Mouse (Mus musculus): ENCODE measurements around the gene Zfp207. TPM values are rescaled to one million over a fixed set of nuclear protein-coding genes. Genes with fewer than 3 reads are reported as not detected.

The Zfp207 gene
- polyA plus RNA-seq, 1 experiment from 2014 or later: 110 TPM

GRCm38 (mm10) chr11:80449859-80450258, 66.8 kb downstream of the Zfp207 start:
- peak; percentile 22; the same call in 1 of the 2 replicates for TF ChIP-seq CTCF (IDR thresholded peaks at IDR 0.05; ENCODE audit: low read depth)
- no peak for TF ChIP-seq EP300 (optimal IDR thresholded peaks at IDR 0.05)
- no peak for DNase-seq (ENCODE audit: low spot score)
- H3K4me1 ChIP-seq (replicated peaks; ENCODE audit: control insufficient read depth, insufficient read depth): no peaks in the 10 kb centered on the region
- no peak for ATAC-seq (ENCODE audit: low FRiP score, low TSS enrichment)
- no peaks in the 10 kb centered on the region for H3K27me3 ChIP-seq (ENCODE audit: control insufficient read depth, insufficient read depth, low read length)
- peaks cover 10% of the 10 kb centered on the region for H3K36me3 ChIP-seq (ENCODE audit: control insufficient read depth, insufficient read depth, low read length)
- no peak overlapping the region for H3K9ac ChIP-seq (ENCODE audit: low read length)
- no peak overlapping the region for H3K27ac ChIP-seq (replicated peaks)
- 93% methylated on average over 2 of the region's 2 CpGs for WGBS
- H3K4me2 ChIP-seq (replicated peaks; ENCODE audit: low read depth): no peak overlapping the region
- H3K4me3 ChIP-seq (ENCODE audit: low read depth, low read length): no peak overlapping the region
- H3K9me3 ChIP-seq (ENCODE audit: control insufficient read depth, low read length): no peaks in the 10 kb centered on the region

- H3K4me2 ChIP-seq (replicated peaks; ENCODE audit: low read depth): no peak overlapping the region
- DNase-seq (ENCODE audit: low spot score) (no peak), ATAC-seq (ENCODE audit: low FRiP score, low TSS enrichment) (no peak)
- H3K9me3 ChIP-seq (ENCODE audit: control insufficient read depth, low read length): no peaks in the 10 kb centered on the region
- H3K4me3 ChIP-seq (ENCODE audit: low read depth, low read length): no peak overlapping the region
- no peak overlapping the region for H3K27ac ChIP-seq (replicated peaks)
- H3K9ac ChIP-seq (ENCODE audit: low read length): no peak overlapping the region
- no peaks in the 10 kb centered on the region for H3K27me3 ChIP-seq (ENCODE audit: control insufficient read depth, insufficient read depth, low read length)
- 84% methylated on average over 3 of the region's 3 CpGs for WGBS
- peaks cover 3% of the 10 kb centered on the region; the same call in 1 of the 2 replicates for H3K36me3 ChIP-seq (ENCODE audit: control insufficient read depth, insufficient read depth, low read length)
- TF ChIP-seq CTCF (IDR thresholded peaks at IDR 0.05; ENCODE audit: low read depth) (no peak), EP300 (optimal IDR thresholded peaks at IDR 0.05) (no peak)
- H3K4me1 ChIP-seq (replicated peaks; ENCODE audit: control insufficient read depth, insufficient read depth): no peaks in the 10 kb centered on the region
These were observed 69.2 kb downstream of the Zfp207 start for GRCm38 (mm10) chr11:80452242-80452641.

GRCm38 (mm10) chr11:80453198-80453597, 70.1 kb downstream of the Zfp207 start:
- Histone ChIP-seq H3K9ac (ENCODE audit: low read length) (no peak overlapping the region), H3K4me2 (replicated peaks; ENCODE audit: low read depth) (no peak overlapping the region), H3K27me3 (ENCODE audit: control insufficient read depth, insufficient read depth, low read length) (no peaks in the 10 kb centered on the region), H3K4me1 (replicated peaks; ENCODE audit: control insufficient read depth, insufficient read depth) (no peaks in the 10 kb centered on the region), H3K36me3 (ENCODE audit: control insufficient read depth, insufficient read depth, low read length) (peaks cover 7% of the 10 kb centered on the region; the same call in 1 of the 2 replicates), H3K4me3 (ENCODE audit: low read depth, low read length) (no peak overlapping the region), H3K9me3 (ENCODE audit: control insufficient read depth, low read length) (no peaks in the 10 kb centered on the region), H3K27ac (replicated peaks) (no peak overlapping the region)
- ATAC-seq (ENCODE audit: low FRiP score, low TSS enrichment): no peak
- no peak for TF ChIP-seq CTCF (IDR thresholded peaks at IDR 0.05; ENCODE audit: low read depth)
- 93% methylated on average over 1 of the region's 1 CpGs for WGBS
- DNase-seq (ENCODE audit: low spot score): no peak

Other genes with a start within 250 kb of the Zfp207 start
- gene Tefm, start 241.1 kb upstream of the Zfp207 start, polyA plus RNA-seq (2015; fragmentation: Nextera tagmentation; extraction: Ambion mirVana): 18.6 and 20.5 TPM in 2 replicates
- 3.6 and 5.4 TPM in 2 replicates for gene Adap2, start 229.2 kb upstream of the Zfp207 start, polyA plus RNA-seq (2015; fragmentation: Nextera tagmentation; extraction: Ambion mirVana)
- 7.5 and 8.8 TPM in 2 replicates for gene Rnf135, start 199.4 kb upstream of the Zfp207 start, polyA plus RNA-seq (2015; fragmentation: Nextera tagmentation; extraction: Ambion mirVana)
- 28.4 and 30.4 TPM in 2 replicates for gene Rhot1, start 174.3 kb upstream of the Zfp207 start, polyA plus RNA-seq (2015; fragmentation: Nextera tagmentation; extraction: Ambion mirVana)
- 2.7 and 3.4 TPM in 2 replicates for gene Rhbdl3, start 82.4 kb upstream of the Zfp207 start, polyA plus RNA-seq (2015; fragmentation: Nextera tagmentation; extraction: Ambion mirVana)
- gene 5730455P16Rik, start 5.2 kb upstream of the Zfp207 start, polyA plus RNA-seq (2015; fragmentation: Nextera tagmentation; extraction: Ambion mirVana): 11.0 and 12.0 TPM in 2 replicates
- gene Psmd11, start 45.3 kb downstream of the Zfp207 start, polyA plus RNA-seq (2015; fragmentation: Nextera tagmentation; extraction: Ambion mirVana): 189 and 211 TPM in 2 replicates
- gene Cdk5r1, start 93.7 kb downstream of the Zfp207 start, polyA plus RNA-seq (2015; fragmentation: Nextera tagmentation; extraction: Ambion mirVana): 0.57 and 0.75 TPM in 2 replicates

Data from stomach, postnatal 0 days (tissue).